Mouse (Mus musculus): Measurements from ENCODE around the gene Gm18336. TPM values are rescaled to one million over a fixed set of nuclear protein-coding genes. Genes with fewer than 3 reads are reported as not detected.
"Not testable (repeated sequence)": the region's sequence is repeated elsewhere in the genome, so short reads cannot be mapped to it uniquely, and the experiment has no call there.

Gene Gm18336
- 0.13 and 0.27 TPM in 2 replicates for polyA plus RNA-seq (2012; rRNA removed)

DNA sequence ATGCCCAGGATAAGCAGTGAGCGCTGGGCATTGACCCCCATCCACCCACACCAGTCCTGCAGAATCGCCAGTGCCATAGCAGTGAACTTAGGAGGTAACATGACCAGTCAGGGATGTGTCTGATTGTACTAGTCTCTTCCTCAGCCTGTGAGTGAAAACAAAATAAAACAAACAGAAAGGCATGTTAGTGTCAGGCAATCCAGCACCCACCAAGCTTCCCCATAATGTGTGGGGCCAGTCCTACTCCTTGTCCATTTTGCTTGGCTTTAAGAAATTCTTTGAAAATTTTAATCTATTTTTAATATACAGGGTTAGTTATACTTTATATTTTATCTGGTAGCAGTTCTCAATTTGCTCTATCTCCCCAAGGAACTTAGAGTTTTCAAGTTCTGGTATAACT, at the start of gene Gm18336:
Gene Gm18336 (minus strand): TSS at position 101 of the 400 bp plus-strand sequence.
- DNase-seq (ENCODE audit: low read depth): not testable (repeated sequence)

DNA sequence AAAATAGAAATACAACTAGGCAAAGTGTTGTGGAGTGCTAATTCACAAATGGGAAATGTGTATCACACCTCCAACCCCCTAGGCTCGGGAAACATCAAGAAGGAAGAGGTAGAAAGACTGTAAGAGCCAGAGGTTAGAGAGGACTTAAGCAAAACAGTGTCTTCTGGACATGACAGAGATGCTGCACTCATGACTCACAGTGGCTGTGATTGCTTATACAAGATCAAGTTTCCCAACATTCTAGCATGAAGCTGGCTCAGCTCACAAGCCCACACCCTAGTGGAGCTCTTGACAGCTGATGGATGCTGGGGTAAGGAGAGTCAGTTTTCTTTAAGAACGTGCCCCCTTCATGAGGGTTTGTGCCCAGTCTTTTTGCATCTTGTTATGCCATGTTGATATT, 42.9 kb upstream of the Gm18336 start:
- no peak for DNase-seq (ENCODE audit: low read depth)
- no peak for TF ChIP-seq CTCF (IDR thresholded peaks at IDR 0.05; ENCODE audit: borderline replicate concordance, extremely low read depth, insufficient read depth, insufficient read length)
- TF ChIP-seq POLR2A (IDR thresholded peaks at IDR 0.05; ENCODE audit: borderline replicate concordance, extremely low read depth, insufficient read depth, insufficient read length, poor library complexity, severe bottlenecking): no peak

DNA sequence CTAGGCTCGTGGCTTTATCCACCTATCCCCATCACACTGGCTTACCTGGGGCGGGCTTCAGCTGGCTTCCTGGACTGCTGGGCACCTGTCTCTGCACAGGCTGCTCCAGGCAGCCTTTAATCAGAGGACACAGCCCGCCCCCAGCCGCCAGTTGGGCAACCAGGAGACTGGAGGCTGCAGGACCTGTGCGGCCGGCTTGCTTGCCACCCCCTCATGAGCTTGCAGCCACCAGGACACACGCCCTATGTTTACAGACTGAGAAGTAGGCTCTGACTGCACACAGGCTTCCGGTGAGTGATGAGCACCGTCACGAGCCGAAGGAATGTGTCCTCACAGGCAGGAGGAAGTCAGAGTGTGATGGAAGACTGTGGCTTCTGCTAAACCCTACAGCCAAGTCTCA, 36.7 kb upstream of the Gm18336 start, which contains the start of gene Trex2:
Gene Trex2 (minus strand): TSS at position 93 of the 400 bp plus-strand sequence.
- no peak for DNase-seq (ENCODE audit: low read depth)
- TF ChIP-seq CTCF (IDR thresholded peaks at IDR 0.05; ENCODE audit: borderline replicate concordance, extremely low read depth, insufficient read depth, insufficient read length): no peak
- TF ChIP-seq POLR2A (IDR thresholded peaks at IDR 0.05; ENCODE audit: borderline replicate concordance, extremely low read depth, insufficient read depth, insufficient read length, poor library complexity, severe bottlenecking): no peak

DNA sequence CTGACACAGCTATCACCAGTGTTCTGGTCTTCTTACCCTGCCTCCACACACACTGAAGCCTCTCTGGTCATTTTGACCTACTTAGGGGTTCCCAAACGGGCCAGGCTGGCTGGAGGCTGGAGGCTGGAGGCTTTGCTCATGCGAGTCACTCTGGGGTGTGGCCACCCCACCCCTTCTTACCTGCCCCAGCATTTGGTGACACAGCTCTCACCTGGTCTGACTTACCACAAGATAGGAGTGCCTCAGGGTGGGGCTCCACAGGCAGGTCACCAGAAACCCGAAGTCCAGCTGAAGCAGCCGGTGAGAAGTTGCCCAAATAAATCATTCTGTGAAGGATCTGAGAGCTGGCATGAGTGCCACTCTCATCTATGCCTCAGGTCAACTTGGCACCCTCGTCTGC, 34.3 kb upstream of the Gm18336 start:
- TF ChIP-seq POLR2A (IDR thresholded peaks at IDR 0.05; ENCODE audit: borderline replicate concordance, extremely low read depth, insufficient read depth, insufficient read length, poor library complexity, severe bottlenecking) (no peak), CTCF (IDR thresholded peaks at IDR 0.05; ENCODE audit: borderline replicate concordance, extremely low read depth, insufficient read depth, insufficient read length) (no peak)
- DNase-seq (ENCODE audit: low read depth): no peak

DNA sequence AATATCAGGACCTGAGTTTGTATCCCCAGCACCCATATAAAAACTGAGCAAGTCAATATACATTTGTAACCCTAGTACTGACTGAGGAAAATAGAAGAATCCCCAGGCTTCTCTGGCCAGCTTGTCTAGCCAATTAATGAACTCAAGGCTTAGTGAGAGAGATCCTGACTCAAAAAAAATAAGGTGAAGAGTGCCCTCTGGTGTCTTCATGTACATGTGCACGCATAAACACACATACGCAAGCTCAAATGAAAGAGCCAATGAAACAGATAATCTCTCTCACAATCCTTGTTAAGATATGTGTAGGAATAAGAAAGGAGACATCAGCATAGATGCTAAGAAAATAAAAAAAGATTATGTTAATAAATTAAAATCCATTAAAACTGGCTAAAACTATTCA, 31.5 kb upstream of the Gm18336 start:
- TF ChIP-seq CTCF (IDR thresholded peaks at IDR 0.05; ENCODE audit: borderline replicate concordance, extremely low read depth, insufficient read depth, insufficient read length) (peak; percentile 12; the same call in 1 of the 2 replicates), POLR2A (IDR thresholded peaks at IDR 0.05; ENCODE audit: borderline replicate concordance, extremely low read depth, insufficient read depth, insufficient read length, poor library complexity, severe bottlenecking) (no peak)
- peak; percentile 38 for DNase-seq (ENCODE audit: low read depth)

DNA sequence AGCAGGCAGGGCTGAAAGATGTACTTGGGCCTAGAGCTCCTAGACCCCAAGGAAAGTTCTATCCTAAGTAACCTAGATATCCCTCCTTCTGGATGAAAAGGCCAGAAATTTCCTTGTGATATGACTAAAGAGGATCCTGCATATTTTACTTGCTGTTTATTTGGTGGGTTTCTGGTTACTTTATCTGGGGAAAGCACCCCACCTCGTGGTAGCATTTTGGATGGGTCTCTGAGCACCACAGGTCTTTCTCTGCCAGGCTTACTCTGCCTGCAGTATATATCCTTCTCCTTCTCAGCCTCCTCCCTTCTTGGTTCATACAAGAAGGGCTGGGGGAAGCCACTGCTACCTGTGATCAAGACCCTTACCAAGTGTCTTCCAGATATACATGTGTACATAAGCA, 14.2 kb upstream of the Gm18336 start:
- TF ChIP-seq POLR2A (IDR thresholded peaks at IDR 0.05; ENCODE audit: borderline replicate concordance, extremely low read depth, insufficient read depth, insufficient read length, poor library complexity, severe bottlenecking) (no peak), CTCF (IDR thresholded peaks at IDR 0.05; ENCODE audit: borderline replicate concordance, extremely low read depth, insufficient read depth, insufficient read length) (no peak)
- DNase-seq (ENCODE audit: low read depth): peak; percentile 17

DNA sequence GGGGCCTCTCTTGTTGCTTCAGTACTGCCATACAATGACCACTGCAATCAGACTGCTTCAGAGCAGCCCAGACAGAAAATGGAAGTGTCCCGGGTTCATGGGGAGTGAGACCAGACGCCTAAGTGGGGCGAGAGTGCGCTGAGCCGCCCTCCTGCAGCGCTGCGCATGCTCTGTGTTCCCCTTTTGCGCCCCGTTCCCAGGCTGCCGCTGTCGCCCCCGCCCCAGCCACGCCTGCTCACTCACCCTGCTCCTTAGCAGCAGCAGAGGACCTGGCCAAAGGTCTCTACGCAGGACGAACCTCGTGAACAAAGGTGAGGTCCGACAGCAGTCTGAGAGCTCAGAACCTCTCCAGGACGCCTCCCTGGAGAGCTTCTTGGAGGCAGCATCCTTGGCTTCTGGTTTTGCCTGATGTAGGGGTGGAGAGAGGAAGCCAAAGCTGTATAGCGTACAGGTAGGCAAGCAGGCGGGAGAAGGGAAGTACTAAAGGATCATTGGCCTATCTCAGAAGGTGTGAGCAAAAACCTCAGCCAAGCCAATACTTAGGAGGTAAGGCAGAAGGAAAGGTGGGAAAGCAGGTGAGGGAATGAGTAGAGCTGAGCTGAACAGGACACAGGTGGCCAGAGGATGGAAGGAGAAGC, 12.5 kb upstream of the Gm18336 start, which contains the start of gene Zfp92:
Gene Zfp92 (plus strand): TSS at position 217 of the 638 bp plus-strand sequence.
- no peak for TF ChIP-seq POLR2A (IDR thresholded peaks at IDR 0.05; ENCODE audit: borderline replicate concordance, extremely low read depth, insufficient read depth, insufficient read length, poor library complexity, severe bottlenecking)
- TF ChIP-seq CTCF (IDR thresholded peaks at IDR 0.05; ENCODE audit: borderline replicate concordance, extremely low read depth, insufficient read depth, insufficient read length): no peak
- DNase-seq (ENCODE audit: low read depth): peak; percentile 13

DNA sequence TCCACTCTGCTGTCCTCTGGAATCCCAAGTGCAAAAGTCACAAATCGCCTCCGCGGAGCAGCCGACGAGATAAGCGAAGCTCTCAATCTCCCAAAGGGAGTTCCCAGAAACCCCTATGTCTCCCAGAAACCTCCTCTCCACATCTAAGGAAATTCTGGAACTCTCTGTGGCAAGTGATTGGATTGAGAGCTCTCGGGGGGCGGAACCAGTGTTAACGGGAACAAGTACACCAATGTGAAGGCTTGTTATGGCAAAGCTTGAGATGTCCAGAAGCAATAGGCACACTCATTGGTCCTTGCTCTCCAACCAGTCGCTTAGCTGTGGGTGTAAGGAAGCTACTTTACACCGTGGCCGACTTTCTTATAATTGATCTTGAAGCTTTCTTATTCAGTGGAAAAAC, 3.1 kb upstream of the Gm18336 start:
- no peak for DNase-seq (ENCODE audit: low read depth)
- TF ChIP-seq POLR2A (IDR thresholded peaks at IDR 0.05; ENCODE audit: borderline replicate concordance, extremely low read depth, insufficient read depth, insufficient read length, poor library complexity, severe bottlenecking) (no peak), CTCF (IDR thresholded peaks at IDR 0.05; ENCODE audit: borderline replicate concordance, extremely low read depth, insufficient read depth, insufficient read length) (no peak)

DNA sequence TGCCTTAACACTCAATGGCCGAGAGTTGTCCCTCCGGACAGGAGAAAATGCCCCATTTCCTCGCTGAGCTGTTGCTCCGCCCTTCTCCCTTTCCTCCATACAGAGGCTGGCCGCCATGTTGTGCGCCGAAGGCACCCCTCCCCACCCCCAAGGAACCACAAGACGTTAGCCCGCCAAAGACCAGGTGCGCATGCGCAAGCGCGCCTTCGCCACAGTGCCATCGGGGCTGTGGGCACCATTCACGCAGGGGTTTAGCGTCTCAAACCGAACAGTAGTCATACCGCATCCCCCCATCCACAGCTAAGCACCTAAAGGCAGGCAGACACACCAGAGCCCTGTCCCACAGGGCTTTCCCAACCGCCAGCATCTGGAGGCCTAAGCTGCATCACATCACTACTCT, 2.4 kb upstream of the Gm18336 start:
- DNase-seq (ENCODE audit: low read depth): no peak

DNA sequence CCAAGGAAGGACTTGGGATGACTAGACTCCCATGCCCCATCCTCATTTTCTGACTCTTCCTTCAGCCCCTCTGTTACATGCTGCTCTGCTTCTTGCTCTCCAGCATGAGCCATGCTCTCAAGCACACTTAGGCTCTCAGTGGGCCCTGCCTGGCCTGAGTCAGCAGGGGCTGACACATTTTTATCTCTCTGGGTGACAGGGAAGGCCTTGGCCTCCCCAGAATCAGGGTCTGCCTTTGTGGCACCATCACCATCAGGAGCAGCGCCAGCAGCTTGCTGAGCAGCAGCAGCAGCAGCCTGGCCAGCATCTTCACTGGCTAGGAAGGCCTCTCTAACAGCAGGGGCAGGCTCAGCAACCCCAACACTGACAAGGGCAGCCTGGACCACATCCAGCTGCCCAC, 2.1 kb downstream of the Gm18336 start:
- DNase-seq (ENCODE audit: low read depth): no peak
- TF ChIP-seq POLR2A (IDR thresholded peaks at IDR 0.05; ENCODE audit: borderline replicate concordance, extremely low read depth, insufficient read depth, insufficient read length, poor library complexity, severe bottlenecking) (no peak), CTCF (IDR thresholded peaks at IDR 0.05; ENCODE audit: borderline replicate concordance, extremely low read depth, insufficient read depth, insufficient read length) (no peak)

More for the DNA sequence above, 2.4 kb upstream of the Gm18336 start:
- TF ChIP-seq POLR2A (IDR thresholded peaks at IDR 0.05; ENCODE audit: borderline replicate concordance, extremely low read depth, insufficient read depth, insufficient read length, poor library complexity, severe bottlenecking): no peak
- TF ChIP-seq CTCF (IDR thresholded peaks at IDR 0.05; ENCODE audit: borderline replicate concordance, extremely low read depth, insufficient read depth, insufficient read length): no peak

DNA sequence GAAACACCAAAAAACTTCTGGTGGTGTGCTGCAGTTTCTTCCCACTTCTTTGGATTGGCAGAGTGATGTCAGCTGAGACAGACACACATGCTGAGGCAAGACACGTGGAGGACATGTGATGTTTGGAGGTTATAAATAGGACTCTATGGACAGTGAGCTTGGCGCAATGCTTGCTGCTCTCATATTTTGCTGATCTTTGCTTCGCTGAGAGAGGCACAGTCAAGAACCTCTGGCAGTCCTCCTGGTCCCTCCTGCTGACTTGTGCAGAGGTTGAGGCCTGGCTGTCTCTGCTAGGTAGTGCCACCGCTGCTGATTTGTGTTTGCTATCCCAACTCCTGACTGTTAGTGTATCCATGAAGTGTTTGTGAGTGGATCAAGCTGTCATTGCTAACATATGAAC, 7.1 kb downstream of the Gm18336 start:
- no peak for DNase-seq (ENCODE audit: low read depth)
- TF ChIP-seq CTCF (IDR thresholded peaks at IDR 0.05; ENCODE audit: borderline replicate concordance, extremely low read depth, insufficient read depth, insufficient read length) (no peak), POLR2A (IDR thresholded peaks at IDR 0.05; ENCODE audit: borderline replicate concordance, extremely low read depth, insufficient read depth, insufficient read length, poor library complexity, severe bottlenecking) (no peak)

DNA sequence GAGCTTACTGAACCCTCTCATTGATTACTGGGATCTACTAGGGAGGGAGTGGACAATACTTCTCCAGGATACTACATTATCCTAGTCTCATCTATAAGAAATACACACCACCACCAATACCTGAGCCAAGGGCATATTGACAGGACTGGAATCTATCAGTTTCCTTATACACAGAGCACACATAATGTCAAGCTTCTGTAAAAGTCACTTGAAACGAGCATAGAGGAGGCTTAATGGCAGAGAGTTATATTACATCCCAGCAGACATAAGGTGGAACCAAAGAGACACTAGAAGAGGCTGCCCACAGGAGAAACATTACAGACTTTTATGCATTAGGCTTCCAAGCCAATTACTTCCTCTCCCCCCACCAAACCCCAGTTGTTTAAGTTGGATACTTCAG, 13.6 kb downstream of the Gm18336 start:
- TF ChIP-seq CTCF (IDR thresholded peaks at IDR 0.05; ENCODE audit: borderline replicate concordance, extremely low read depth, insufficient read depth, insufficient read length) (no peak), POLR2A (IDR thresholded peaks at IDR 0.05; ENCODE audit: borderline replicate concordance, extremely low read depth, insufficient read depth, insufficient read length, poor library complexity, severe bottlenecking) (no peak)
- no peak for DNase-seq (ENCODE audit: low read depth)

Measured in brain, embryonic 14.5 days (tissue).